Mouse (Mus musculus) olfactory bulb, adult 2 months (tissue): Measurements from ENCODE around the gene Mgarp.

Experiments
- CTCF ChIP-seq: fragments of 200-500 bp; IDR thresholded peaks from 2 replicates; pipeline ENCODE4 v1.5.1; 2012; ENCODE audit warnings: low read depth, mild to moderate bottlenecking, low read length, moderate library complexity; ENCODE audit not compliant: insufficient read depth
- POLR2A ChIP-seq: fragments of 200-500 bp; IDR thresholded peaks from 2 replicates; pipeline ENCODE4 v1.6.1; 2012; ENCODE audit warnings: mild to moderate bottlenecking, low read depth, low read length, moderate library complexity; ENCODE audit not compliant: insufficient read depth

DNA sequence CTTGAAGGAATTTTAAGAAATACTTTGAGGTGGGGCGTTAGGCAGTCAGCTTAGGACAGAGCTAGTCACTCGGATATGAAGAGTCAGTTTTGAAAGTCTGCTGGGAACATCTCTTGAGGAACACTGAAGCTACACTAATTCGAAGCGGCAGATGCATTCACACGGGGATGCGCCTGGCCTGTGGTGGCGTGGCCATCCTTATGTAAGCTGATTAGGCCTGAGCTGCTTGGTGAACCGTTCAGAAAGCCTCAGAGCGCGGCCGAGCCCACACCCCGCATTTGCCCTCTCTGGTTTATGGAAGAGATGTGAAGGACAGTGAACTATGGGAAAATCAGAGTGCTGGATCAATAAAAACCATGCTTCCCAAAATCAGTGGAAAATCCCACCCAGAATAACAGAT lies 13.1 kb downstream of the Mgarp start:
- no peak for TF ChIP-seq CTCF
- TF ChIP-seq POLR2A, result no peak
